Mouse (Mus musculus) retina, adult 2 months (tissue): Measurements from ENCODE around the gene 2200002J24Rik.
A peak's percentile ranks its signal among the peaks of the same experiment; 100 is the strongest.
"Not testable (repeated sequence)": the region's sequence is repeated elsewhere in the genome, so short reads cannot be mapped to it uniquely, and the experiment has no call there.

Source experiments
- DNase-seq: peaks from one replicate; pipeline ENCODE4 v3.0.0-alpha.2; 2012; ENCODE audit warnings: low read depth, low spot score

2200002J24Rik gene

GRCm38 (mm10) chr7:30728739-30729395 lies 30.1 kb downstream of the 2200002J24Rik start:
- no peak for DNase-seq

- peak; percentile 83 for DNase-seq
These were observed 30.8 kb downstream of the 2200002J24Rik start, which contains the start of gene Tmem147 for GRCm38 (mm10) chr7:30729396-30730063. Gene Tmem147 (minus strand): TSS chr7:30729540.

- not testable (repeated sequence) for DNase-seq
These were observed 31.5 kb downstream of the 2200002J24Rik start for GRCm38 (mm10) chr7:30730064-30730722.

- no peak for DNase-seq
These were observed 37.5 kb downstream of the 2200002J24Rik start for GRCm38 (mm10) chr7:30736211-30736610.

- DNase-seq = not testable (repeated sequence)
These were observed 43.8 kb downstream of the 2200002J24Rik start for GRCm38 (mm10) chr7:30742570-30742969.

- not testable (repeated sequence) for DNase-seq
These were observed 44.9 kb downstream of the 2200002J24Rik start, which contains the start of gene Gapdhs for GRCm38 (mm10) chr7:30743617-30744016. Gene Gapdhs (minus strand): TSS chr7:30743681.

GRCm38 (mm10) chr7:30744022-30744598 lies 45.4 kb downstream of the 2200002J24Rik start:
- DNase-seq = no peak

- DNase-seq = no peak
These were observed 48.9 kb downstream of the 2200002J24Rik start for GRCm38 (mm10) chr7:30747525-30748204.
